Mouse (Mus musculus) CH12.LX (cell line): ENCODE results near the gene Parp4. TPM values are rescaled to one million over a fixed set of nuclear protein-coding genes. Genes with fewer than 3 reads are reported as not detected.

Experiments
- DNase-seq: peaks from one replicate; pipeline ENCODE4 v3.0.0-alpha.2; 2013; ENCODE audit errors: extremely low read depth
- H3K27ac ChIP-seq: 2 replicates; pipeline ENCODE4 v1.5.1; 2012; ENCODE audit warnings: low read depth, mild to moderate bottlenecking, control low read depth, moderate library complexity; ENCODE audit not compliant: insufficient read depth
- H3K27me3 ChIP-seq: replicated peaks from 2 replicates; pipeline ENCODE3; 2012; ENCODE audit warnings: inconsistent platforms
- H3K36me3 ChIP-seq, 2 experiments: replicated peaks in 1 of 2; 2 replicates each; pipeline versions ENCODE3 to v1.6.1; 2012; ENCODE audit warnings: inconsistent platforms in 1 of 2, low read length in 1 of 2, mild to moderate bottlenecking in 1 of 2, mixed read lengths in 1 of 2, moderate library complexity in 1 of 2; ENCODE audit not compliant: control insufficient read depth in 1 of 2, insufficient read depth in 1 of 2
- H3K4me1 ChIP-seq, 2 experiments: 2 replicates each; pipeline ENCODE4 v1.6.1; 2012; ENCODE audit warnings: inconsistent platforms in 1 of 2, moderate library complexity in 1 of 2; ENCODE audit not compliant: insufficient read depth in 2 of 2, control insufficient read depth in 1 of 2
- H3K4me2 ChIP-seq: 2 replicates; pipeline ENCODE4 v1.6.1; 2012; ENCODE audit warnings: low read depth, mild to moderate bottlenecking, control low read depth; ENCODE audit not compliant: poor library complexity, insufficient read depth, severe bottlenecking
- H3K4me3 ChIP-seq, 3 experiments: fragments of 150-350 bp in 1 of 3; sonication (generic) in 1 of 3; replicated peaks in 1 of 3; 2 replicates each; pipeline versions ENCODE3 to v1.5.1; 2011 to 2012; ENCODE audit warnings: low read depth in 2 of 3, low read length in 2 of 3, mild to moderate bottlenecking in 2 of 3, moderate library complexity in 2 of 3, control low read depth in 1 of 3, improper control_type of control experiment in 1 of 3, inconsistent platforms in 1 of 3, mixed read lengths in 1 of 3; ENCODE audit not compliant: poor library complexity in 1 of 3
- H3K79me2 ChIP-seq: replicated peaks from 2 replicates; pipeline ENCODE4 v1.6.1; 2012; ENCODE audit warnings: mild to moderate bottlenecking, moderate library complexity; ENCODE audit not compliant: control insufficient read depth, poor library complexity, insufficient read depth, severe bottlenecking; ENCODE audit errors: extremely low read depth
- H3K9ac ChIP-seq: 2 replicates; pipeline ENCODE4 v1.6.1; 2012; ENCODE audit warnings: low read depth, mild to moderate bottlenecking, control low read depth, moderate library complexity; ENCODE audit not compliant: insufficient read depth
- H3K9me3 ChIP-seq: replicated peaks from 2 replicates; pipeline ENCODE3; 2012; ENCODE audit warnings: low read length, inconsistent platforms, mixed read lengths
- CHD2 ChIP-seq: IDR thresholded peaks from 2 replicates; pipeline ENCODE4 v1.6.1; 2011; ENCODE audit warnings: low read length, improper control_type of control experiment
- CTCF ChIP-seq, 2 experiments: IDR thresholded peaks in 1 of 2; conservative IDR thresholded peaks in 1 of 2; 2 replicates each; pipeline ENCODE4 v1.5.1; 2011 to 2012; ENCODE audit warnings: low read depth in 2 of 2, low read length in 2 of 2, improper control_type of control experiment in 1 of 2, inconsistent platforms in 1 of 2, mild to moderate bottlenecking in 1 of 2, moderate library complexity in 1 of 2
- E2F4 ChIP-seq: IDR thresholded peaks from 2 replicates; pipeline ENCODE4 v1.6.1; 2011; ENCODE audit warnings: low read depth, low read length, improper control_type of control experiment; ENCODE audit not compliant: insufficient replicate concordance
- ELF1 ChIP-seq: IDR thresholded peaks from 2 replicates; pipeline ENCODE4 v1.6.1; 2014; ENCODE audit warnings: low read depth, mild to moderate bottlenecking, inconsistent platforms, low read length, improper control_type of control experiment
- EP300 ChIP-seq: IDR thresholded peaks from 2 replicates; pipeline ENCODE4 v1.6.1; 2011; ENCODE audit warnings: low read length, improper control_type of control experiment
- IRF4 ChIP-seq: IDR thresholded peaks from 2 replicates; pipeline ENCODE4 v1.6.1; 2014; ENCODE audit warnings: low read depth, mild to moderate bottlenecking, inconsistent platforms, low read length, improper control_type of control experiment
- JUN ChIP-seq: IDR thresholded peaks from 2 replicates; pipeline ENCODE4 v1.6.1; 2011; ENCODE audit warnings: low read depth, mild to moderate bottlenecking, low read length, improper control_type of control experiment, moderate library complexity; ENCODE audit not compliant: insufficient read depth
- JUND ChIP-seq: conservative IDR thresholded peaks from 2 replicates; pipeline ENCODE4 v1.6.1; 2011; ENCODE audit warnings: low read depth, low read length, improper control_type of control experiment
- KAT2A ChIP-seq: IDR thresholded peaks from 2 replicates; pipeline ENCODE4 v1.6.1; 2012; ENCODE audit warnings: low read length, improper control_type of control experiment, inconsistent platforms; ENCODE audit not compliant: insufficient replicate concordance
- MAFK ChIP-seq: IDR thresholded peaks from 2 replicates; pipeline ENCODE4 v1.6.1; 2011; ENCODE audit warnings: low read length, improper control_type of control experiment; ENCODE audit not compliant: insufficient replicate concordance
- MEF2A ChIP-seq: IDR thresholded peaks from 2 replicates; pipeline ENCODE4 v1.6.1; 2014; ENCODE audit warnings: low read depth, mild to moderate bottlenecking, inconsistent platforms, low read length, improper control_type of control experiment, borderline replicate concordance
- NRF1 ChIP-seq: IDR thresholded peaks from 2 replicates; pipeline ENCODE4 v1.6.1; 2014; ENCODE audit warnings: low read depth, mild to moderate bottlenecking, inconsistent platforms, low read length, improper control_type of control experiment, moderate library complexity
- POLR2AphosphoS2 ChIP-seq: IDR thresholded peaks from 2 replicates; pipeline ENCODE4 v1.6.1; 2011; ENCODE audit warnings: low read depth, low read length, improper control_type of control experiment
- RAD21 ChIP-seq: IDR thresholded peaks from 2 replicates; pipeline ENCODE4 v1.6.1; 2011; ENCODE audit warnings: low read depth, mild to moderate bottlenecking, low read length, improper control_type of control experiment, moderate library complexity
- SIN3A ChIP-seq: IDR thresholded peaks from 2 replicates; pipeline ENCODE4 v1.6.1; 2012; ENCODE audit warnings: low read length, improper control_type of control experiment, inconsistent platforms
- SMC3 ChIP-seq: IDR thresholded peaks from 2 replicates; pipeline ENCODE4 v1.6.1; 2011; ENCODE audit warnings: low read depth, low read length, improper control_type of control experiment
- TCF12 ChIP-seq: IDR thresholded peaks from 2 replicates; pipeline ENCODE4 v1.6.1; 2014; ENCODE audit warnings: low read depth, mild to moderate bottlenecking, inconsistent platforms, low read length, improper control_type of control experiment
- UBTF ChIP-seq: IDR thresholded peaks from 2 replicates; pipeline ENCODE4 v1.6.1; 2012; ENCODE audit warnings: low read depth, mild to moderate bottlenecking, inconsistent platforms, low read length, improper control_type of control experiment, moderate library complexity
- USF2 ChIP-seq: conservative IDR thresholded peaks from 2 replicates; pipeline ENCODE4 v1.6.1; 2011; ENCODE audit warnings: low read depth, low read length, improper control_type of control experiment
- ZC3H11A ChIP-seq: IDR thresholded peaks from 2 replicates; pipeline ENCODE4 v1.6.1; 2012; ENCODE audit warnings: low read depth, mild to moderate bottlenecking, inconsistent platforms, low read length, improper control_type of control experiment
- ZKSCAN1 ChIP-seq: IDR thresholded peaks from 2 replicates; pipeline ENCODE4 v1.6.1; 2012; ENCODE audit warnings: low read depth, inconsistent platforms, low read length, improper control_type of control experiment, borderline replicate concordance
- ZMIZ1 ChIP-seq: IDR thresholded peaks from 2 replicates; pipeline ENCODE4 v1.6.1; 2012; ENCODE audit warnings: low read depth, mild to moderate bottlenecking, inconsistent platforms, low read length, improper control_type of control experiment
- dilution Hi-C: fragments of 300-500 bp; cut with MboI; formaldehyde crosslinking; loops from 2 replicates; pipeline ENCODE4 v1.14.3; 2020; ENCODE audit warnings: low sequenced_read_pairs; ENCODE audit not compliant: extremely low pct_unique_long_range_greater_than_20kb, extremely low pct_ligation_motif_present
- in situ Hi-C: fragments of 300-500 bp; cut with MboI; formaldehyde crosslinking; loops from 3 replicates; pipeline ENCODE4 v1.14.3; 2019; ENCODE audit warnings: low sequenced_read_pairs, low pct_ligation_motif_present, low pct_unique_long_range_greater_than_20kb, mixed read lengths
- polyA plus RNA-seq: library from polyadenylated mRNA; unstranded; fragments of >175 nt; gene quantifications from 2 replicates; pipeline ENCODE4 v1.2.1, GENCODE M21; 2012; ENCODE audit warnings: low read depth; ENCODE audit not compliant: insufficient read length
- total RNA-seq, 2 experiments: library from RNA; depleted of rRNA; stranded (reverse); fragments of 300-350 nt in 1 of 2; fragments of >200 nt in 1 of 2; gene quantifications; 2 replicates each; pipeline ENCODE4 v1.2.3; 2012 to 2014

The Parp4 gene
- total and polyA plus RNA-seq, 3 experiments = 6.1 to 13.0 (median 10.2) TPM

DNA sequence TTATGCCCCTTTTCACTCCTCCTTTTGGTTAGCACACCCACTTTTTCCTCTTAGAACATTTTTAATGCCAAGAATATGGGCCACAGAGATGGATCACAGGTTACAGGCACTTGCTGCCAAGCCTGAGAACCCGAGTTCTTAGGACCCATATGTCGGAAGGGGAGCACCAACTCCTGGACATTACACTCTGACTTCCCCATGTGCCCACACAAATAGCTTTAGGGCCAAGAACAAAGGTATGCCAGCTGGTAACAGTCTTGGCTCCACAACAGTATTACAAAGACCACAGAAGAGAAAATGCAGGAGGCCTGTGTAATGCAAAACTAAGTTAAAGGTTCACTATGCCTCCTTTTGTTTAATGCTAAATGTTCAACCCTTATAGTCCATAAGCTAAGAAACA, 44.6 kb upstream of the Parp4 start:
- peaks cover 42 to 68% of the 10 kb centered on the region in 2 experiments for H3K36me3 ChIP-seq
- dilution Hi-C loops (no loop called here), in situ Hi-C loops (no loop called here)
- no peak overlapping the region for H3K27ac ChIP-seq
- H3K79me2 ChIP-seq = no peaks in the 10 kb centered on the region
- H3K4me1 ChIP-seq = no peaks in the 10 kb centered on the region
- H3K9me3 ChIP-seq = no peaks in the 10 kb centered on the region
- H3K4me2 ChIP-seq = no peak overlapping the region
- DNase-seq = no peak
- no peak for TF ChIP-seq USF2
- no peak for TF ChIP-seq ELF1
- no peak for TF ChIP-seq RAD21
- no peak for TF ChIP-seq CHD2
- TF ChIP-seq POLR2AphosphoS2 = no peak
- TF ChIP-seq MAFK = no peak
- no peak for TF ChIP-seq UBTF
- no peak for TF ChIP-seq ZKSCAN1
- no peak for TF ChIP-seq KAT2A
- TF ChIP-seq CTCF (conservative IDR thresholded peaks at IDR 0.05 in 1 of 2, IDR thresholded peaks at IDR 0.05 in 1 of 2; ENCODE audit: low read depth in 2 of 2, low read length in 2 of 2) = no peak
- H3K4me3 ChIP-seq = no peak overlapping the region
- no peaks in the 10 kb centered on the region for H3K27me3 ChIP-seq
- H3K9ac ChIP-seq = no peak overlapping the region

DNA sequence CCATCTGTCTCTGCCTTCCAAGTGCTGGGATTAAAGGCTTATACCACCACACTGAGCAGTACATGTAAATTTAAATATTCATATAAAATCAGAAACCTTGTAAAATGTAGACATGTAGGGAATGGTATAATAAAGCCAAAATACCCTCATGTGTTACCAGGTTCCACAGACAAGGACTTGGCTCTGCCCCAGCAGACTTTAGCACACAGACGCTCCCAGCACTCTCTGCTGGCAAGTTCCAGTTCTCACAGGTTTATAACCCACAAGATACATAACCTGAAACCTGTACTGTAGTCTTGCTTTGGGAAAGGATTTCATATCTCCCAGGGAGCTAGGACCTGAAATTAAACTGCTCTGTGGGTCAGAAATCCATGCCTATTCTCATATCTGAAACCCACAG, 30.5 kb upstream of the Parp4 start:
- no peak overlapping the region for H3K4me2 ChIP-seq
- peaks cover 0 to 5% of the 10 kb centered on the region in 2 experiments; a peak in 1 of 4 replicates for H3K4me1 ChIP-seq
- DNase-seq = no peak
- dilution Hi-C loops (no loop called here), in situ Hi-C loops (no loop called here)
- H3K36me3 ChIP-seq = peaks cover 30 to 54% of the 10 kb centered on the region in 2 experiments
- no peak overlapping the region for H3K9ac ChIP-seq
- H3K9me3 ChIP-seq = no peaks in the 10 kb centered on the region
- H3K27ac ChIP-seq = no peak overlapping the region
- no peak for TF ChIP-seq IRF4
- no peak for TF ChIP-seq CHD2
- TF ChIP-seq RAD21 = no peak
- TF ChIP-seq ZKSCAN1 = no peak
- no peak for TF ChIP-seq ZMIZ1
- no peak for TF ChIP-seq ELF1
- TF ChIP-seq JUND = no peak
- TF ChIP-seq ZC3H11A = no peak
- TF ChIP-seq EP300 = no peak
- TF ChIP-seq JUN = no peak
- no peak for TF ChIP-seq NRF1
- TF ChIP-seq UBTF = no peak
- no peak for TF ChIP-seq TCF12
- TF ChIP-seq SIN3A = no peak
- no peak for TF ChIP-seq E2F4
- TF ChIP-seq SMC3 = no peak
- TF ChIP-seq MEF2A = no peak
- TF ChIP-seq MAFK = no peak
- H3K27me3 ChIP-seq = no peaks in the 10 kb centered on the region
- H3K79me2 ChIP-seq = no peaks in the 10 kb centered on the region
- H3K4me3 ChIP-seq = no peak overlapping the region
